Mouse (Mus musculus): ENCODE measurements at regions not wholly inside any gene's neighbourhood (a gene's known extent, or its start where the extent isn't known, plus 50 kb on each side); places are given as distances from the start of the nearest gene placed in this dataset.

GRCm38 (mm10) chr12:16014679-16015078 is 198.0 kb upstream of the Trib2 start:
- DNase-seq (ENCODE audit: low spot score) = no peak

- DNase-seq (ENCODE audit: low spot score) = no peak
Measured at GRCm38 (mm10) chr12:16013861-16014630, 197.3 kb upstream of the Trib2 start.

GRCm38 (mm10) chr12:16013354-16013753 is 196.6 kb upstream of the Trib2 start:
- DNase-seq (ENCODE audit: low spot score) = no peak

- no peak for DNase-seq (ENCODE audit: low spot score)
Measured at GRCm38 (mm10) chr12:16012081-16012480, 195.4 kb upstream of the Trib2 start.

- DNase-seq (ENCODE audit: low spot score) = no peak
Measured at GRCm38 (mm10) chr12:16009822-16010620, 193.3 kb upstream of the Trib2 start.

GRCm38 (mm10) chr12:16008763-16009515 is 192.2 kb upstream of the Trib2 start:
- DNase-seq (ENCODE audit: low spot score) = no peak

GRCm38 (mm10) chr12:16008261-16008660 is 191.5 kb upstream of the Trib2 start:
- no peak for DNase-seq (ENCODE audit: low spot score)

GRCm38 (mm10) chr12:16006688-16007087 is 190.0 kb upstream of the Trib2 start:
- DNase-seq (ENCODE audit: low spot score) = no peak

GRCm38 (mm10) chr12:16006286-16006685 is 189.6 kb upstream of the Trib2 start:
- DNase-seq (ENCODE audit: low spot score) = no peak

- DNase-seq (ENCODE audit: low spot score) = no peak
Measured at GRCm38 (mm10) chr12:16001811-16002210, 185.1 kb upstream of the Trib2 start.

GRCm38 (mm10) chr12:16001225-16001624 is 184.5 kb upstream of the Trib2 start:
- DNase-seq (ENCODE audit: low spot score) = no peak

GRCm38 (mm10) chr12:15998331-15998730 is 181.6 kb upstream of the Trib2 start:
- DNase-seq (ENCODE audit: low spot score) = no peak

GRCm38 (mm10) chr12:15993866-15994265 is 177.1 kb upstream of the Trib2 start:
- DNase-seq (ENCODE audit: low spot score) = no peak

GRCm38 (mm10) chr12:15986351-15986750 is 169.6 kb upstream of the Trib2 start:
- DNase-seq (ENCODE audit: low spot score) = no peak

GRCm38 (mm10) chr12:15985649-15986048 is 168.9 kb upstream of the Trib2 start:
- no peak for DNase-seq (ENCODE audit: low spot score)

GRCm38 (mm10) chr12:15983591-15984300 is 167.0 kb upstream of the Trib2 start:
- no peak for DNase-seq (ENCODE audit: low spot score)

- no peak for DNase-seq (ENCODE audit: low spot score)
Measured at GRCm38 (mm10) chr12:15981741-15982140, 165.0 kb upstream of the Trib2 start.

GRCm38 (mm10) chr12:15979233-15979632 is 162.5 kb upstream of the Trib2 start:
- DNase-seq (ENCODE audit: low spot score) = no peak

GRCm38 (mm10) chr12:15971786-15972185 is 155.1 kb upstream of the Trib2 start:
- no peak for DNase-seq (ENCODE audit: low spot score)

GRCm38 (mm10) chr12:15970262-15970661 is 153.5 kb upstream of the Trib2 start:
- DNase-seq (ENCODE audit: low spot score) = no peak

- DNase-seq (ENCODE audit: low spot score) = no peak
Measured at GRCm38 (mm10) chr12:15967550-15968102, 150.9 kb upstream of the Trib2 start.

GRCm38 (mm10) chr12:15966631-15967030 is 149.9 kb upstream of the Trib2 start:
- no peak for DNase-seq (ENCODE audit: low spot score)
